Mouse (Mus musculus) left cerebral cortex, postnatal 14 days (tissue): Measurements from ENCODE around the gene Mecom. TPM values are rescaled to one million over a fixed set of nuclear protein-coding genes. Genes with fewer than 3 reads are reported as not detected.

ENCODE experiments used
- DNase-seq, 2 experiments: peaks; one replicate each; pipeline ENCODE4 v3.0.0; 2021 to 2022; ENCODE audit warnings: low spot score in 2 of 2, mixed read lengths in 1 of 2
- intact Hi-C: fragments of 180-260 bp; cut with DNase I; formaldehyde crosslinking; loops from one replicate; pipeline ENCODE4 v1.15.1; 2025
- total RNA-seq, 2 experiments: library from RNA; stranded (reverse); gene quantifications; 2 replicates each; pipeline ENCODE4 v1.2.3; 2021

Mecom gene
- total RNA-seq, 2 experiments from 2014 or later, result 5.2 to 6.0 TPM

DNA sequence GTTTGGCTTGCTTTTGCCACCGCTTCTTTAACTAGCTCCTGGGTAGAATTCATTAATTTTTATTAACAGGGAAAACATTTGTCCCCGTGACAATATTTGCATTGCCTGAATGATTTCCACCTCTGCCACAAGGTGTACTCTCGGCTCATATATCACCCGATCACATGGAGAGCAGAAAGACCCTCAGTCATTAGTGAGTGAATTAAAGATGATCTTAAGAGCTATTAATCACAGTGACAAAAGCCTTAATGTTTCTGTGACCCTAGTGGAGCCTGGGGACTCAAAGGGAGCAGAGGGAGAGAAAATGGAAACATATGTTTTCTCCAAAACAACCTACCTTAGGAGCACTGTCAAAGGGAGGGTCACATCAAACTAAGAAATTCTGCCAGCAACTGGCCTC, 261.3 kb downstream of the Mecom start:
- intact Hi-C loops, result no loop called here
- DNase-seq, result no peak

DNA sequence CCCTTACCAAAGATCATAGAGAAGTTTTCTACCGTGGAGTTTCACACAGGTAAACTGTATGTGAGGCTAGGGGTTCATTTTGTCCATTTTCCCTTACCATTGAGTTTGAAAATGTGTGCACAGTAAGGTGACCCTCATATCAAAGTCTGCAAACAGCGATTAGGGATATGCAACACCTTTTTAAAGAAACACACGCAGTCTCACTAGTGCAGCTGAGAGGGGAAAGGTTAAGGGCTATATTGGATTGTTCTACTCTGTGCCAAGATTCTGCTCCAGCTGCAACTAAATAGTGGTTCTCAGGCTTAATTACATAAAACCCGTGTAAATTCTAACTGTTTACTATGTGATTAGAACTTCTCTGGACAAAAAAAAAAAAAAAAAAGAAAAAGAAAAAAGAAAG, 263.7 kb downstream of the Mecom start:
- intact Hi-C loops, result no loop called here
- DNase-seq, result no peak

DNA sequence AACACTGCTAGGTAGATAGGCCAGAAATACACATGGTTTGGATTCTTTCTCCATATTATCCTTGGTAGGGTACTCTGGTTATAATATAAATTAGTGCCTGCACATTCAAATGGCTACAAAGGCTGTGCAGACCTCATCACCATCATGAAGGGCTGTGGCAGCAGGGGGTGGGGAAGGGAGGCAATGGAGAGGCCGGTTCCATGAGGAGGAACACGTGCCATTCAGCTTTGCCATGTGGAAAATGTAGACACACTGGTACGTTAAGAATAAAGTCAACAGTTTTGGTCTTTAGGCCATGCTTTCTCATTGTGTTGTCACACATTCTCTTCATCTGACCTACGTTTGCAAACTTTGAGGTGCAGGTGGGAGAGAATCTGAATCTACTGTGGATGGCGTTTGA, 264.2 kb downstream of the Mecom start:
- intact Hi-C loops, result no loop called here
- DNase-seq, result no peak

GRCm38 (mm10) chr3:30277569-30277968, 270.2 kb downstream of the Mecom start:
- intact Hi-C loops, result no loop called here
- no peak for DNase-seq

DNA sequence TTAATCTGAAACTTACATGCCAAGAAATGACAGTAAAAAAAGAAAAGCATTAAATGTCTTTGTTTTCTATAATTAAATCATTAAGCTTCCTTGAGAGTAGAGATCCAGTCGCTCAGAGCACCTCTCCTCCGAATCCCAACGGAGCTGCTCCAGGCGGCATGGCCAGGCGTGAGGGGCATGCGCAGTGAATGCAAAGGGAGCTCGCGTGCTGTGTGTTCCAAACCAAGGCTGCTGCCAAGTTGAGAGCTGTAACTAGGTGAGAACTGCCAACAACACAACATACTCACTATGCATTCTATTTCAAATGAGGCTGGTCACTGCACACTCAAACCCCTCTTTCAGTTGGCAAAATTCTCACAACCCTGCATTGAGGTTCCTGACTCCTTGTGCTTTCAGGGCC, 271.7 kb downstream of the Mecom start:
- intact Hi-C loops, result no loop called here
- DNase-seq, result no peak

- no peak for DNase-seq
- intact Hi-C loops, result no loop called here
These were observed 278.6 kb downstream of the Mecom start for GRCm38 (mm10) chr3:30269253-30269652.

GRCm38 (mm10) chr3:30260945-30261344, 286.9 kb downstream of the Mecom start:
- intact Hi-C loops, result no loop called here

GRCm38 (mm10) chr3:30258421-30258820, 289.4 kb downstream of the Mecom start:
- DNase-seq, result no peak
- intact Hi-C loops, result no loop called here

More at GRCm38 (mm10) chr3:30260945-30261344, 286.9 kb downstream of the Mecom start:
- no peak for DNase-seq

GRCm38 (mm10) chr3:30257776-30258175, 290.0 kb downstream of the Mecom start:
- DNase-seq, result no peak
- intact Hi-C loops, result no loop called here

- intact Hi-C loops, result no loop called here
- no peak for DNase-seq
These were observed 290.9 kb downstream of the Mecom start for GRCm38 (mm10) chr3:30256896-30257295.

GRCm38 (mm10) chr3:30255828-30256227, 292.0 kb downstream of the Mecom start:
- no peak for DNase-seq
- intact Hi-C loops, result no loop called here

- DNase-seq, result no peak
- intact Hi-C loops, result no loop called here
These were observed 293.4 kb downstream of the Mecom start for GRCm38 (mm10) chr3:30254451-30254850.

GRCm38 (mm10) chr3:30253714-30254113, 294.1 kb downstream of the Mecom start:
- intact Hi-C loops, result no loop called here
- no peak for DNase-seq

DNA sequence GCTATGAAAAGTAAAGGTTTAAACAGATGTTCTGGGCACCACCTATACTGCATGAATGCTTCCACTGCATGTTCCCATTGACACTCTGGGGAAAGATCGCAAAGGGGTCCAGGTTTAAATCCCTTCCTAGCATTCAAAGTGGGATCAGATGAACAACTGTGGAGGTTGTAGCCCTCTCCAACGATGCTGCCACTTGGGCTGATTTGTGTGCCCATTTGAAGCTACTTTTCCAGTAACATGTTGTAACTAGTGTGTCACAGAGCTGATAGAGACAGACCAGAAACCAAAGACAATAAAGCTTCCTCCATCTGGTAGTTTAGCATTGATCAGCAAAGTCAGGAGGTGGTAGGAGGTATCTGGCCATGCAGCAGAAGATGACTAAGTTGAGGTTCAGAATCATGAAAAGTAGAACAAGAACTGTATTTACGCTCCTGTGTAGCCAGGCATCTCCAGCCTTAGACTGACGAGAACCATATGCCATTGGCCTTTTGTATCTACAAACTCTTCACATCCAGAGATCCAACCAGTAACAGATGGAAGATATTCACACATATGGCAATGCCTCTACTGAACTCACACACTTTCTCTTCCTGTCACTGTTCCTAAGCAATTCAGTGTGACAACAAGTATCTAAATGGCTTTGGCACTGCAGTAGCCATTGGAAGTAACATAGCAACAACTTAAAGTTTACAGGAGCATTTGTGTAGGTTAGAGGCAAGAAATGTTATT, 299.0 kb downstream of the Mecom start:
- intact Hi-C loops, result no loop called here
- DNase-seq, result peak in 1 of 2 experiments; percentile 44

DNA sequence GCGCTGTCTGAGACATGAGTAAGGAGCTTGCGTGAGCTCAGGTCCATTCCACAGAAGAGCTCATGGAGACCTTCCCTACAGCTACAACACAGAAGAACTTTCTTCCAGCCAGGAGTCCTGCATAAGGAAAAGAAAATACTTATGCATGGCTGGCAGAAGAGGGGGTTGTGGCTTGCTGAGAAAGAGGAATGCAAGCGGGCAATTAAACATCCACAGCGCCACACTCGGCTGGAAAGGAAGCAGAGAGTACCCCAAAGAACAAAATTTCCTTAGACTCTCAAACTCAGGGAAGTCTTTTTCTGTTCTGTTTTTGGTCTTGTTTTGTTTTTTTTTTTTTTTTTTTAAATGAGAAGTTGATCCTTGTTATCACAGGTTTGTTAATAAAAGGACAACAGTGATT, 300.6 kb downstream of the Mecom start:
- intact Hi-C loops, result no loop called here
- DNase-seq, result no peak

DNA sequence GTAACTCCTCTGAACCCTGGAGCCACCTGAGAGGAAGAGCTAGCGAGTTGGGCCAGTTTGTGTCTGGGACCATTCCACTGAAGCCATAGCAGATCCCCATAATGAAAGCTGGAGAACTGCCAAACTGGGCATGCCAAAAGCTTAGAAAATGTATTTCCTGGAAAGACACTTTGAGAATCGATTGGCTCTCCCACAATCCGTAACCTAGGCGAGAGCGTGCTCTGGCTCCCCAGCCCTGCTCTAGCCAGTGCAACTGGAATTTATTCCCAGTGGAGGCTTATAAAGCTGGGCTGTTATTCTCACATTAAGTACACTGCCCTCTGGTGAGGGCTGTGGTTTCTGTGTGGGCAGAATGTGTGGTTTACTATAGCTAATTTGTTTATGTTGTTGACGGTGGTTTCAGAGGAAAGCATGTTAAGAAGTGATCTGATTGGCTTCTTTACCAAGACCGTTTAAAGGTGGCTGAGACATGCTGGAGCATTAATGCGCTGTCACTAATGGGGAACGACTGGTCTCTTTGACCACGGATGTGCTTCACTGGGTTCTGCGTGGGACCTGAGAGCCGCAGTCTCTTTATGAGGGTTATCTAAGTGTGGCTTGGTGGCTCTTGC, 301.3 kb downstream of the Mecom start:
- intact Hi-C loops, result no loop called here
- no peak for DNase-seq

- intact Hi-C loops, result no loop called here
- no peak for DNase-seq
These were observed 301.9 kb downstream of the Mecom start for GRCm38 (mm10) chr3:30245950-30246349.

- no peak for DNase-seq
- intact Hi-C loops, result no loop called here
These were observed 303.4 kb downstream of the Mecom start for GRCm38 (mm10) chr3:30244401-30244871.

GRCm38 (mm10) chr3:30243776-30244275, 304.0 kb downstream of the Mecom start:
- intact Hi-C loops, result no loop called here

DNA sequence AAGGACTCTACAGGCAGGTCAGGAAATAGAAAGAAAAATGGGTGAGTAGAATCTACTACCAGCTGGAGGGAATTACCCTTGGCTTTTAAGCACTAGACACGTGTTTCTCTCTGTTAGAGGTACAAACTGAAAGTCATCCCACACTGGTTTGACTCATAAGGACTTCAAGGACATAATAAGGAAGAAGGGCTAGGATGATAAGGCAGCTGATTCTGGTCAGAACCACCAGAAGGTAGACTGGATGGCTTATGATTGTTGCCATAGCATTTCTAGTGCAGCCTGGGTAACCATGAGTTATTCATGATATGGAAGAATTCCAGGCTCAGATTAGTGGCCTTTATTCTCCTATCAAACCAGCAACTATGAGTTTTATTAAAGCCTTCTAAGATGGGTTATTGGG, 308.4 kb downstream of the Mecom start:
- intact Hi-C loops, result no loop called here
- no peak for DNase-seq

More at GRCm38 (mm10) chr3:30243776-30244275, 304.0 kb downstream of the Mecom start:
- DNase-seq, result no peak

DNA sequence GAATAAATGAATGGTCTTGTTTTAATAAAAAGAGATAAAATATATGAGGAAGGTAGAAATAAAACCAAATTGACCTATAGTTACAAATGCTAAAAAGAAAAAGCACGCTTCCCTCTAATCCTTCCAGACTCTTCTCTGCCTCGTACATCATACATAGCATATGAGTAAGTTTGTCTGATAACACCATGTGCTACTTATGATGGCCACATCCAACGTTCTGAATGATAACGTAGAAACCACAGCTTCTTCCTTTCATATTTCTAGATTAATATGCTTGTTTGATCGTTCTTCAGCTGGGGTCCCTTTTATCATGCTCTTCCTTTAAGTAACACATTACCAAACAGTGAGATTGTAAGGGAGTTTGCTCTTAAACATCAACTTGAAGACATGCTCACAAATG, 310.3 kb downstream of the Mecom start:
- intact Hi-C loops, result no loop called here
- DNase-seq, result no peak
